Mouse (Mus musculus) left cerebral cortex, postnatal 14 days (tissue): Measurements from ENCODE around the gene Olfr689. TPM values are rescaled to one million over a fixed set of nuclear protein-coding genes. Genes with fewer than 3 reads are reported as not detected.
"Not testable (repeated sequence)": the region's sequence is repeated elsewhere in the genome, so short reads cannot be mapped to it uniquely, and the experiment has no call there.

Experiments
- DNase-seq, 2 experiments: peaks; one replicate each; pipeline ENCODE4 v3.0.0; 2021 to 2022; ENCODE audit warnings: low spot score in 2 of 2, mixed read lengths in 1 of 2
- intact Hi-C: fragments of 180-260 bp; cut with DNase I; formaldehyde crosslinking; loops from one replicate; pipeline ENCODE4 v1.15.1; 2025
- long read RNA-seq, 2 experiments: library from polyadenylated mRNA; stranded (forward); transcript quantifications; one replicate each; pipeline ENCODE4 v2.0.0; 2021
- total RNA-seq, 2 experiments: library from RNA; stranded (reverse); gene quantifications; 2 replicates each; pipeline ENCODE4 v1.2.3; 2021

Gene Olfr689
- not detected for total RNA-seq
- long read RNA-seq, experiment 1: 0 reads
- long read RNA-seq, experiment 2: 0 reads

DNA sequence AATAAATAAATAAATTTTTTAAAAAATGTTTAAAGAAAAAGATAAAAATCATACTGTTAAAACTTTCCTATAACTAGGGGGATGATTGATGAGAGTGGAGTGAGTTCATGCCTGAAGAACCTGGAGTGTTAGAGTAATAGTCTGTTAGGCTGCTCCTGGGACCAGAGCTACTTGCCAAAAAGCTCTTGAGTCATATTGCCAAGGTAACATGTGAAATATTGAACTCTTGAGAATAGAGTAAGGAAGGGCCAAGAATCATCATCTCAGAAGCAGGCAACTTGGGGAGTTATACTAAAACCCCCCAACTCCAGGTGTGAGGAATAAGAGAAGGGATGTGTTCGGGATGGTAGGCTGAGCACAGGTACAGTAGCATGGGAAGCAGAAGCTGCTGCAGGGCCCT is at the start of gene Olfr689:
Olfr689 (plus strand) TSS at position 301 of the 400 bp plus-strand sequence.
- DNase-seq: no peak
- intact Hi-C loops: no loop called here

DNA sequence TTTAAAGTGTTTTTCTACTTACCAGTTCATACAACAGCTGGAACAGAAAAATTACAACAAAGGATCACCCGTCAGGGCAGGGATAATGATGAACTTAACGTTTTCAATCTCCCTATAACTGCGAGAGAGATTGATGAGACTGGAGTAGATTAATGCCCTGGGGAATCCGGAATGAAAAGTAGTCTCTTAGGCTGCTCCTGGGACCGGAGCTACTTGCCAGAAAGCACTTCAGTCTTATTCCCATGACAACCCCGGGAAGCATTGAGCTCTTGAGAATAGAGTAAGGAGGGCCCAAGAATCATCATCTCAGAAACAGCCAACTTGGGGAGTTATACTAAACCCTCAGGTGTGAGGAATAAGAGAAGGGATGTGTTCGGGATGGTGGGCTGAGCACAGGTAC is 38.5 kb upstream of the Olfr689 start:
- intact Hi-C loops: no loop called here
- DNase-seq: no peak

DNA sequence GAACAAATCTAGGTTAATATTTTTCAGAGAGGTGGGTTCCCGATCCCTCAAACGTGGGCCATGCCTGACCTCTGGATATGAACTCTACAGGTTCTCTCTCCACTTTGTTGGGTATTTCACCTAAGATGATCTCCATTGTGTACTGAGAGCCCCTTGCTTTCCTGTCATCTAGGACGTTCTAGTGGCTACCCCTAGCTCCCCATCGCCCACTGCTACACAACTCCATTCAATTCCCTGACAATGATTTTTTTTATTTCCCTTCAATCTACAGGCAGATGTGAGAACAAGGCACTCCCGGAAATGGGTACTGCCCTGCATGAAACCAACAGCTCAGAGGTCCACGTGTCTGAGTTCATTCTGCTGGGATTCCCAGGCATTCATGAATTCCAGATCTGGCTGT is 23.2 kb upstream of the Olfr689 start, which contains the start of gene Olfr688:
Olfr688 (plus strand) TSS at position 301 of the 400 bp plus-strand sequence.
- intact Hi-C loops: no loop called here
- no peak for DNase-seq

DNA sequence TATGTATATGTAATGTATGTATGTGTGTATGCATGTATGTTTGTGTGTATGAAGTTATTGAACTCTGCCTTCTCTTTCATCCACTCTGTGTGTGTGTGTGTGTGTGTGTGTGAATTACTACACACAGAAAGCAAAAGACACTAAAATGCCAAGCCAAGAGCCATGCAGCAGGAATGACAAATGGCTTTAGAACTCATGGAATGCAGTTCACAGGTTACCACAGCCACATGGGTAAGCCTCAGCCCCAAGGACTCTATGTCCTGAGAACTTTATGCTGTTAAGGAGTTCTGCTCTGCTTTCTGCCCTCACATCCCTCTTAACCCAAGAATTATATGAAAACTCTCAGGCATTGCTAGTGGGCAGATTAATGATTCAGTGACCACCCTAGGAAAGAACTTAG is 20.9 kb upstream of the Olfr689 start:
- intact Hi-C loops: no loop called here
- no peak for DNase-seq

DNA sequence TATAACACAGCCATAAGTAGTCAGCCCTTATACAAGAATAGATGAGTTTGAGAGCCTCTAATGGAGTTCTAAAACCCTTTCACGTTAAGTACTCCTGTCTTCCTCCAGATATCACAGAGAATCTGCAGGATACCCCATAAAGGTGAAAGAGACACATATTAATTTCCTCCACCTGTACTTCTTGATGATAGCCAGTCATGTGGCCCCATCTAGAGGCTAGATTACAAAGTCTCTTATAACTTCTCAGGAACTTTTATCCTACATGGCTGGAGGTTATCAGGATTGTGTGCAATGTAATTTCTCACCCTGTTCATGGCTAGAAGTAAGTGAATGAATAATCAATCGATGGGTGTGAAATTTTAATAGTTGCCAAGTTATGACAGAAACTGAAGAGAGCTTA is 14.3 kb downstream of the Olfr689 start:
- no peak for DNase-seq
- intact Hi-C loops: no loop called here

DNA sequence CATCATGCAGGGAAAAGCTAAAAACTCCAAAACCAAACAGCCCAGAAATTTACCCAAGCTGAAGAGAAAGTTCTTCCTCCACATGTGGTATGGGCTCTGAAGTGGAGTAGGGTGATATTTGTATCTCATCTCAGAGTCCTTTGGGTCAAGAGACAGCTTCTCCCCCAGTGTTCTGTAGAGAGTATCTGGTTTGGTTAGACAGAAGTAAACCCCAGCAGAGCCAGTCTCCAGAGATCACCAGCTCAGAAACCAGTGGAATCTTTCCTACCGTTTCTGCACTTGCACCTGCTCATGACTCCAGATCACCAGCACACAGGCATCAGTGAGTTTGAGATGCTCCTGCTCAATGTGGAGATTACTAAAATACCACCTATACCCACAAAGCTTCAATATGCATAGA is 23.0 kb downstream of the Olfr689 start, which contains the start of gene Olfr690:
Olfr690 (minus strand) TSS at position 101 of the 400 bp plus-strand sequence.
- intact Hi-C loops: no loop called here
- no peak for DNase-seq

DNA sequence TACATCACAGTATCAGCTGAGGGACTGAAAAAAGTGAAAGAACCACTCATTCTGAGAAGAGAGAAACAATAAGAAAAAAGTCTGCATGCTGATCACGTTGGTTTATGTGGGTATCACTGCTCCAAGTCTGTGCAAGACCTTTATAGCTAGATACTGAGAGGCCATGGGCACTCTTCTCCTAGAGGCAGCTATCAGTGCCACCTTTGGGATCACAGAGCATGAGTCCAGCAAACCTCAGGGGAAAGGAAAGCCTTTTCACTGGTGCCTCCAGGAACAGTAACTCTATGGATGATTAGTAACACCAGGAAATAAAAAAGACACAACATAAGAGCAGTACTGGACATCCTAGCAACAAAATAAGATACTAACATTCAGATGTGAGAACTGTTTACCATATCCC is 31.2 kb downstream of the Olfr689 start, which contains the start of gene Olfr691:
Olfr691 (minus strand) TSS at position 101 of the 400 bp plus-strand sequence.
- intact Hi-C loops: no loop called here
- DNase-seq: no peak

DNA sequence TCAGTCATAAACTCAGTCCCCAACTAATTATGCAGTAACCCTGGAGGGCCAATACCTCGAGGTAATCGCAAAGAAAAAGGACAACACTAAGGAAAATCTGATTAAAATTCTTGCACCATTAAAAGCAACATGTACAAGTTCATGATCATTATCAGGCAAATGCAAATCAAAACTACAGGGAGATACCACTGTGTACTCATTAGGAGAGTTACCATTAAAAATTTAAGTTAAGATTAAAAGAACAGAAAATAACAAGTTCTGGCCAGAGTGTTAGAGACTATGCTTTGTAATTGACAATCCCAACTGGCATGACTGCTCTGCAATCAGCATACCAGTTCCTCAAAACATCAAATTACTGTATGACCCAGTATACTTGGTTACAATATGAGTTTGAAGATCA is 31.8 kb downstream of the Olfr689 start:
- intact Hi-C loops: no loop called here
- DNase-seq: no peak

DNA sequence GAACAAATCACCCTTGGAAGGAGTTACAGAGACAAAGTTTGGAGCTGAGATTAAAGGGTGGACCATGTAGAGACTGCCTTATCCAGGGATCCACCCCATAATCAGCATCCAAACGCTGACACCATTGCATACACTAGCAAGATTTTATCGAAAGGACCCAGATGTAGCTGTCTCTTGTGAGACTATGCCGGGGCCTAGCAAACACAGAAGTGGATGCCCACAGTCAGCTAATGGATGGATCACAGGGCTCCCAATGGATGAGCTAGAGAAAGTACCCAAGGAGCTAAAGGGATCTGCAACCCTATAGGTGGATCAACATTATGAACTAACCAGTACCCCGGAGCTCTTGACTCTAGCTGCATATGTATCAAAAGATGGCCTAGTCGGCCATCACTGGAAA is 45.1 kb downstream of the Olfr689 start:
- intact Hi-C loops, DNase-seq: not testable (repeated sequence)

DNA sequence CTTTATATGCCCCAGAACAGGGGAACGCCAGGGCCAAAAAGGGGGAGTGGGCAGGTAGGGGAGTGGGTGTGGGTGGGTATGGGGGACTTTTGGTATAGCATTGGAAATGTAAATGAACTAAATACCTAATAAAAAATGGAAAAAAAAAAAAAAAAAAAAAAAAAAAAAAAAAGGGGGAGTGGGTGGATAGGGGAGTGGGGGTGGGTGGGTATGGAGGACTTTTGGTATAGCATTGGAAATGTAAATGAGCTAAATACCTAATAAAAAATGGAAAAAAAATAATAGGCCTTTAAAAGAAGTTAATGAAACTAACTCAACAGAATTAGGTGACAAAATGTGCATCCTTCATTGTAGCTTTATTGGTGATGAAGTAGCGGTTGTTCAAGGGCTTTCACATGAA is 45.5 kb downstream of the Olfr689 start:
- DNase-seq, intact Hi-C loops: not testable (repeated sequence)

DNA sequence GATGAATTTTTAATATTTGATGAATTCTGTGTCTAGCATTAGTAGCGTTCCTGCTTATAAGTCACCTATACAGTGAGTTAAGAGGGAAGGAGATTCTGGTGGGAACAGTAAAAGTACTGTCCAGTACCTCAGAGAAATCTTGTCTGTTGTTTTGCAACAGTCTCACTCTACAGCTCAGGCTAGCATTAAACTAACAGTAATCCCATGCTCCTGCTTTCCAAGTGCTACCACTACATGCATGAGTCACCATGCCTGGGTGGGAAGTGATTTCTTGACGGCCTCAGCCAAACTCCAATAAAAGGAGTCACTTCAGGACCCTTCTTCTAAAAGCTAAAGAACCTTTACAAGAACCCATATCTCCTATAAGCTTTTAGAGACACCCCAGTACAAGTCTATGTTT is 50.7 kb downstream of the Olfr689 start:
- no peak for DNase-seq
- intact Hi-C loops: no loop called here

DNA sequence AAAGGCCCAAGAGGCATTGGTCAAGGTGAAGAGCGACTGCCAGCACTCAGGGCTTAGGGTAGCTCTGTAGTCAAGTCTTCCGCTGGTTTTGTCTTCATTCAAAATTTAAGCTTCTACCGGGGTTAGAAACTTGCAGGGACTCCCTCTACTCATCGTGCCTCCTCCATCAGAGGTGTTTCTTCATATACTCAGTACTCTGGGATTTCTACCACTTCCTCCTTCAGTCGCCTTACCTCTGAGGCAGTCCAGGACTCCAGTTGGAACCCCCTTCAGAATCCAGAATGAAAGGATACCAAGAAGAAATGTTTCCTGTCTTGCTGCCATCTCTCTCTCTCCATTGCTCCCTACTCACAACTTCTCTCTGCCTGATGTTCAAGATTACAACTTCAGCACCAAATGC is 56.3 kb downstream of the Olfr689 start:
- intact Hi-C loops: no loop called here
- DNase-seq: no peak

DNA sequence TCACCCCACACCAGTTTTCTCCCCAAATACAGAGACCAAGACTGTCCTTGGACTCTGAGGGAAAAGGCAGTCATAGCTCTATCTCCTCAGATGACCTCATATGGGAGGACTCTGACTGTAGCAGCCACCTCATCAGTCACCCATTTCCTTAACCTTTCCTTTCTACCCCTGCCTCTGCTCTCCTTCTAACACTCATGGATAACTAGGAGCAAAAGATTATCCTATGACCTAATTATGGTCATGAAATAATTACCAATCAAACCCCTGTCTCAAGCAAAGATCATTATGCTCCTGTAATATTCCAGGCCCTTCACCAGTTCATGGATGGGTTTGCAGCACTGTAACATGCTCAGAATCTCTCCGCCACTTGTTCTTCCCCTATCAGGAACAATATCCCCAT is 57.0 kb downstream of the Olfr689 start, which contains the start of gene Olfr692:
Olfr692 (plus strand) TSS at position 301 of the 400 bp plus-strand sequence.
- intact Hi-C loops: no loop called here
- no peak for DNase-seq

DNA sequence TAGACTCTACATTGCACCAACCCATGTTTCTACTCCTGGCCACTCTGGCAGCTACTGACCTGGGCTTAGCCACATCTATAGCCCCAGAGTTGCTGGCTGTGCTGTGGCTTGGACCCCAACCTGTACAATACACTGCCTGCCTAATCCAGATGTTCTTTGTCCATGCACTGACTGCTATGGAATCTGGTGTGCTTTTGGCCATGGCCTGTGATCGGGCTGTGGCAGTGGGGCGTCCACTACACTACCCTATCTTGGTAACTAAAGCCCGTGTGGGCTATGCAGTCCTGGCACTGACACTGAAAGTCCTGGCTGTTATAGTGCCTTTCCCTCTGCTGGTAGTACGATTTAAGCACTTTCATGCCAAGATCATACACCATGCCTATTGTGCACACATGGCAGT is 57.6 kb downstream of the Olfr689 start:
- intact Hi-C loops: no loop called here

More for the DNA sequence above, 57.6 kb downstream of the Olfr689 start:
- DNase-seq: no peak

Other genes with a start within 250 kb of the Olfr689 start
- not detected for gene Olfr678, start 246.7 kb upstream of the Olfr689 start, total RNA-seq
- gene Olfr679, start 230.0 kb upstream of the Olfr689 start, total RNA-seq: not detected
- gene Olfr680-ps1, start 218.3 kb upstream of the Olfr689 start, total RNA-seq: not detected
- not detected for gene Olfr681, start 194.3 kb upstream of the Olfr689 start, total RNA-seq
- not detected for gene Olfr683, start 164.2 kb upstream of the Olfr689 start, total RNA-seq
- not detected for gene Olfr684, start 147.5 kb upstream of the Olfr689 start, total RNA-seq
- not detected for gene Olfr685, start 125.2 kb upstream of the Olfr689 start, total RNA-seq
- not detected for gene Olfr686, start 103.7 kb upstream of the Olfr689 start, total RNA-seq
- gene Olfr688, start 23.1 kb upstream of the Olfr689 start, total RNA-seq: not detected
- 1 to 10 TPM in 1 of 2 experiments, under 1 TPM in 1; 0.87 to 1.1 TPM for gene Olfr690, start 22.9 kb downstream of the Olfr689 start, total RNA-seq
- gene Olfr691, start 31.1 kb downstream of the Olfr689 start, total RNA-seq: 1 to 10 TPM; 1.1 to 1.4 TPM
- not detected for gene Olfr692, start 57.1 kb downstream of the Olfr689 start, total RNA-seq
- not detected for gene Gm5901, start 63.9 kb downstream of the Olfr689 start, total RNA-seq
- gene Fam160a2, start 88.9 kb downstream of the Olfr689 start, total RNA-seq: 10 to 100 TPM; 70.2 to 74.2 TPM
- gene Cnga4, start 93.4 kb downstream of the Olfr689 start, total RNA-seq: under 1 TPM; 0.37 to 0.51 TPM
- 10 to 100 TPM; 56.6 to 62.4 TPM for gene Cckbr, start 114.6 kb downstream of the Olfr689 start, total RNA-seq
- 10 to 100 TPM; 19.0 to 21.1 TPM for gene Cavin3, start 171.1 kb downstream of the Olfr689 start, total RNA-seq
- gene Smpd1, start 243.2 kb downstream of the Olfr689 start, total RNA-seq: 100 to 1,000 TPM; 111 to 112 TPM